Mouse (Mus musculus): ENCODE data around the gene Lrig1. TPM values are rescaled to one million over a fixed set of nuclear protein-coding genes. Genes with fewer than 3 reads are reported as not detected.

Gene Lrig1
- polyA plus RNA-seq, 1 experiment, result 0.06 TPM

- no peaks in the 10 kb centered on the region for H3K36me3 ChIP-seq (replicated peaks; ENCODE audit: low read length)
- no peak overlapping the region for H3K4me3 ChIP-seq (replicated peaks)
- no peaks in the 10 kb centered on the region for H3K27me3 ChIP-seq (replicated peaks)
- no peak for TF ChIP-seq FLI1 (IDR thresholded peaks at IDR 0.05; ENCODE audit: low read length)
- no peak for TF ChIP-seq GATA1 (IDR thresholded peaks at IDR 0.05; ENCODE audit: borderline replicate concordance, low read length)
- H3K4me1 ChIP-seq, result no peaks in the 10 kb centered on the region
- H3K9me3 ChIP-seq, result peaks cover under 1% of the 10 kb centered on the region
Observed at GRCm38 (mm10) chr6:94594096-94594665, 105.8 kb downstream of the Lrig1 start.

- Histone ChIP-seq H3K27me3 (replicated peaks) (no peaks in the 10 kb centered on the region), H3K36me3 (replicated peaks; ENCODE audit: low read length) (no peaks in the 10 kb centered on the region), H3K4me1 (no peaks in the 10 kb centered on the region), H3K9me3 (peaks cover 4% of the 10 kb centered on the region), H3K4me3 (replicated peaks) (no peak overlapping the region)
- TF ChIP-seq FLI1 (IDR thresholded peaks at IDR 0.05; ENCODE audit: low read length) (no peak), GATA1 (IDR thresholded peaks at IDR 0.05; ENCODE audit: borderline replicate concordance, low read length) (no peak)
Observed at GRCm38 (mm10) chr6:94592710-94593109, 107.2 kb downstream of the Lrig1 start.

- Histone ChIP-seq H3K36me3 (replicated peaks; ENCODE audit: low read length) (no peaks in the 10 kb centered on the region), H3K27me3 (replicated peaks) (no peaks in the 10 kb centered on the region), H3K4me3 (replicated peaks) (no peak overlapping the region), H3K4me1 (no peaks in the 10 kb centered on the region), H3K9me3 (peaks cover 4% of the 10 kb centered on the region)
- TF ChIP-seq FLI1 (IDR thresholded peaks at IDR 0.05; ENCODE audit: low read length) (no peak), GATA1 (IDR thresholded peaks at IDR 0.05; ENCODE audit: borderline replicate concordance, low read length) (no peak)
Observed at GRCm38 (mm10) chr6:94592243-94592642, 107.7 kb downstream of the Lrig1 start.

- no peaks in the 10 kb centered on the region for H3K4me1 ChIP-seq
Observed at GRCm38 (mm10) chr6:94588365-94588764, 111.6 kb downstream of the Lrig1 start.

GRCm38 (mm10) chr6:94584976-94585375 lies 115.0 kb downstream of the Lrig1 start:
- TF ChIP-seq FLI1 (IDR thresholded peaks at IDR 0.05; ENCODE audit: low read length) (no peak), GATA1 (IDR thresholded peaks at IDR 0.05; ENCODE audit: borderline replicate concordance, low read length) (no peak)
- Histone ChIP-seq H3K4me3 (replicated peaks) (no peak overlapping the region), H3K36me3 (replicated peaks; ENCODE audit: low read length) (no peaks in the 10 kb centered on the region), H3K27me3 (replicated peaks) (no peaks in the 10 kb centered on the region), H3K4me1 (no peaks in the 10 kb centered on the region), H3K9me3 (peaks cover 4% of the 10 kb centered on the region)

More at GRCm38 (mm10) chr6:94588365-94588764, 111.6 kb downstream of the Lrig1 start:
- peaks cover 4% of the 10 kb centered on the region for H3K9me3 ChIP-seq
- H3K36me3 ChIP-seq (replicated peaks; ENCODE audit: low read length), result no peaks in the 10 kb centered on the region
- H3K27me3 ChIP-seq (replicated peaks), result no peaks in the 10 kb centered on the region
- TF ChIP-seq FLI1 (IDR thresholded peaks at IDR 0.05; ENCODE audit: low read length) (no peak), GATA1 (IDR thresholded peaks at IDR 0.05; ENCODE audit: borderline replicate concordance, low read length) (no peak)
- H3K4me3 ChIP-seq (replicated peaks), result no peak overlapping the region

GRCm38 (mm10) chr6:94584147-94584695 lies 115.7 kb downstream of the Lrig1 start:
- Histone ChIP-seq H3K4me1 (no peaks in the 10 kb centered on the region), H3K27me3 (replicated peaks) (no peaks in the 10 kb centered on the region), H3K9me3 (peaks cover 4% of the 10 kb centered on the region), H3K36me3 (replicated peaks; ENCODE audit: low read length) (no peaks in the 10 kb centered on the region), H3K4me3 (replicated peaks) (no peak overlapping the region)
- no peak for TF ChIP-seq GATA1 (IDR thresholded peaks at IDR 0.05; ENCODE audit: borderline replicate concordance, low read length)
- TF ChIP-seq FLI1 (IDR thresholded peaks at IDR 0.05; ENCODE audit: low read length), result no peak

- H3K36me3 ChIP-seq (replicated peaks; ENCODE audit: low read length), result no peaks in the 10 kb centered on the region
- no peaks in the 10 kb centered on the region for H3K9me3 ChIP-seq
- TF ChIP-seq FLI1 (IDR thresholded peaks at IDR 0.05; ENCODE audit: low read length) (no peak), GATA1 (IDR thresholded peaks at IDR 0.05; ENCODE audit: borderline replicate concordance, low read length) (no peak)
- no peaks in the 10 kb centered on the region for H3K27me3 ChIP-seq (replicated peaks)
- H3K4me1 ChIP-seq, result 0 out of 2 replicates have a peak, but pooled peaks cover 3% of the 10 kb centered on the region
- no peak overlapping the region for H3K4me3 ChIP-seq (replicated peaks)
Observed at GRCm38 (mm10) chr6:94582055-94582454, 117.9 kb downstream of the Lrig1 start.

- Histone ChIP-seq H3K36me3 (replicated peaks; ENCODE audit: low read length) (no peaks in the 10 kb centered on the region), H3K9me3 (peaks cover 4% of the 10 kb centered on the region; the same call in 1 of the 2 replicates), H3K4me3 (replicated peaks) (no peak overlapping the region), H3K4me1 (0 out of 2 replicates have a peak, but pooled peaks cover 3% of the 10 kb centered on the region), H3K27me3 (replicated peaks) (no peaks in the 10 kb centered on the region)
- TF ChIP-seq GATA1 (IDR thresholded peaks at IDR 0.05; ENCODE audit: borderline replicate concordance, low read length) (no peak), FLI1 (IDR thresholded peaks at IDR 0.05; ENCODE audit: low read length) (no peak)
Observed at GRCm38 (mm10) chr6:94577991-94578390, 122.0 kb downstream of the Lrig1 start.

GRCm38 (mm10) chr6:94575526-94576166 lies 124.3 kb downstream of the Lrig1 start:
- no peak for TF ChIP-seq FLI1 (IDR thresholded peaks at IDR 0.05; ENCODE audit: low read length)
- TF ChIP-seq GATA1 (IDR thresholded peaks at IDR 0.05; ENCODE audit: borderline replicate concordance, low read length), result no peak
- H3K4me1 ChIP-seq, result 0 out of 2 replicates have a peak, but pooled peaks cover 3% of the 10 kb centered on the region
- H3K9me3 ChIP-seq, result peaks cover 4% of the 10 kb centered on the region; the same call in 1 of the 2 replicates
- H3K36me3 ChIP-seq (replicated peaks; ENCODE audit: low read length), result no peaks in the 10 kb centered on the region
- H3K27me3 ChIP-seq (replicated peaks), result no peaks in the 10 kb centered on the region
- no peak overlapping the region for H3K4me3 ChIP-seq (replicated peaks)

GRCm38 (mm10) chr6:94568040-94568439 lies 131.9 kb downstream of the Lrig1 start:
- no peak overlapping the region for H3K4me3 ChIP-seq (replicated peaks)
- H3K27me3 ChIP-seq (replicated peaks), result no peaks in the 10 kb centered on the region
- no peaks in the 10 kb centered on the region for H3K9me3 ChIP-seq
- TF ChIP-seq GATA1 (IDR thresholded peaks at IDR 0.05; ENCODE audit: borderline replicate concordance, low read length) (no peak), FLI1 (IDR thresholded peaks at IDR 0.05; ENCODE audit: low read length) (no peak)
- H3K4me1 ChIP-seq, result no peaks in the 10 kb centered on the region
- no peaks in the 10 kb centered on the region for H3K36me3 ChIP-seq (replicated peaks; ENCODE audit: low read length)

Measured in megakaryocyte, embryonic 14.5 days (primary cell).